Mouse (Mus musculus): Measurements from ENCODE around the gene Prdm16. TPM values are rescaled to one million over a fixed set of nuclear protein-coding genes. Genes with fewer than 3 reads are reported as not detected.

The Prdm16 gene
- polyA plus RNA-seq, 1 experiment, result 6.0 TPM

- Histone ChIP-seq H3K4me3 (replicated peaks; ENCODE audit: insufficient read depth, low read depth, low read length) (no peak overlapping the region), H3K4me1 (ENCODE audit: control insufficient read depth, insufficient read depth, low read length) (no peaks in the 10 kb centered on the region), H3K27me3 (ENCODE audit: control insufficient read depth, insufficient read depth, low read length) (no peaks in the 10 kb centered on the region), H3K27ac (ENCODE audit: insufficient read depth, low read length) (no peak overlapping the region)
- no peak for TF ChIP-seq CTCF (IDR thresholded peaks at IDR 0.05; ENCODE audit: borderline replicate concordance, insufficient read depth, low read depth, low read length)
- no peak for TF ChIP-seq POLR2A (IDR thresholded peaks at IDR 0.05; ENCODE audit: borderline replicate concordance, insufficient read depth, low read length)
- WGBS, result 61% methylated on average over 8 of the region's 8 CpGs
- DNase-seq, result no peak
These were observed 251.5 kb downstream of the Prdm16 start for GRCm38 (mm10) chr4:154385208-154385607.

- H3K4me3 ChIP-seq (replicated peaks; ENCODE audit: insufficient read depth, low read depth, low read length), result no peak overlapping the region
- H3K27me3 ChIP-seq (ENCODE audit: control insufficient read depth, insufficient read depth, low read length), result no peaks in the 10 kb centered on the region
- H3K27ac ChIP-seq (ENCODE audit: insufficient read depth, low read length), result no peak overlapping the region
- WGBS, result 91% methylated on average over 2 of the region's 2 CpGs
- DNase-seq, result no peak
- no peaks in the 10 kb centered on the region for H3K4me1 ChIP-seq (ENCODE audit: control insufficient read depth, insufficient read depth, low read length)
- no peak for TF ChIP-seq POLR2A (IDR thresholded peaks at IDR 0.05; ENCODE audit: borderline replicate concordance, insufficient read depth, low read length)
- TF ChIP-seq CTCF (IDR thresholded peaks at IDR 0.05; ENCODE audit: borderline replicate concordance, insufficient read depth, low read depth, low read length), result no peak
These were observed 257.8 kb downstream of the Prdm16 start for GRCm38 (mm10) chr4:154378876-154379275.

- H3K27me3 ChIP-seq (ENCODE audit: control insufficient read depth, insufficient read depth, low read length), result no peaks in the 10 kb centered on the region
- no peak for DNase-seq
- no peaks in the 10 kb centered on the region for H3K4me1 ChIP-seq (ENCODE audit: control insufficient read depth, insufficient read depth, low read length)
- TF ChIP-seq POLR2A (IDR thresholded peaks at IDR 0.05; ENCODE audit: borderline replicate concordance, insufficient read depth, low read length) (no peak), CTCF (IDR thresholded peaks at IDR 0.05; ENCODE audit: borderline replicate concordance, insufficient read depth, low read depth, low read length) (no peak)
- H3K4me3 ChIP-seq (replicated peaks; ENCODE audit: insufficient read depth, low read depth, low read length), result no peak overlapping the region
- no peak overlapping the region for H3K27ac ChIP-seq (ENCODE audit: insufficient read depth, low read length)
- WGBS, result 90% methylated on average over 10 of the region's 10 CpGs
These were observed 260.6 kb downstream of the Prdm16 start for GRCm38 (mm10) chr4:154375939-154376625.

- DNase-seq, result no peak
- Histone ChIP-seq H3K27me3 (ENCODE audit: control insufficient read depth, insufficient read depth, low read length) (no peaks in the 10 kb centered on the region), H3K4me3 (replicated peaks; ENCODE audit: insufficient read depth, low read depth, low read length) (no peak overlapping the region), H3K4me1 (ENCODE audit: control insufficient read depth, insufficient read depth, low read length) (no peaks in the 10 kb centered on the region), H3K27ac (ENCODE audit: insufficient read depth, low read length) (no peak overlapping the region)
- TF ChIP-seq CTCF (IDR thresholded peaks at IDR 0.05; ENCODE audit: borderline replicate concordance, insufficient read depth, low read depth, low read length) (no peak), POLR2A (IDR thresholded peaks at IDR 0.05; ENCODE audit: borderline replicate concordance, insufficient read depth, low read length) (no peak)
- WGBS, result 65% methylated on average over 13 of the region's 13 CpGs
These were observed 265.0 kb downstream of the Prdm16 start for GRCm38 (mm10) chr4:154371542-154372247.

- Histone ChIP-seq H3K27ac (ENCODE audit: insufficient read depth, low read length) (no peak overlapping the region), H3K27me3 (ENCODE audit: control insufficient read depth, insufficient read depth, low read length) (no peaks in the 10 kb centered on the region), H3K4me3 (replicated peaks; ENCODE audit: insufficient read depth, low read depth, low read length) (no peak overlapping the region), H3K4me1 (ENCODE audit: control insufficient read depth, insufficient read depth, low read length) (no peaks in the 10 kb centered on the region)
- TF ChIP-seq CTCF (IDR thresholded peaks at IDR 0.05; ENCODE audit: borderline replicate concordance, insufficient read depth, low read depth, low read length) (no peak), POLR2A (IDR thresholded peaks at IDR 0.05; ENCODE audit: borderline replicate concordance, insufficient read depth, low read length) (no peak)
- WGBS, result 78% methylated on average over 8 of the region's 8 CpGs
- DNase-seq, result no peak
These were observed 265.8 kb downstream of the Prdm16 start for GRCm38 (mm10) chr4:154370841-154371240.

- Histone ChIP-seq H3K27me3 (ENCODE audit: control insufficient read depth, insufficient read depth, low read length) (no peaks in the 10 kb centered on the region), H3K27ac (ENCODE audit: insufficient read depth, low read length) (no peak overlapping the region), H3K4me1 (ENCODE audit: control insufficient read depth, insufficient read depth, low read length) (no peaks in the 10 kb centered on the region), H3K4me3 (replicated peaks; ENCODE audit: insufficient read depth, low read depth, low read length) (no peak overlapping the region)
- TF ChIP-seq CTCF (IDR thresholded peaks at IDR 0.05; ENCODE audit: borderline replicate concordance, insufficient read depth, low read depth, low read length) (no peak), POLR2A (IDR thresholded peaks at IDR 0.05; ENCODE audit: borderline replicate concordance, insufficient read depth, low read length) (no peak)
- no peak for DNase-seq
- 79% methylated on average over 5 of the region's 5 CpGs for WGBS
These were observed 267.6 kb downstream of the Prdm16 start for GRCm38 (mm10) chr4:154369089-154369488.

GRCm38 (mm10) chr4:154366836-154367235 is 269.8 kb downstream of the Prdm16 start:
- no peak for DNase-seq
- Histone ChIP-seq H3K4me1 (ENCODE audit: control insufficient read depth, insufficient read depth, low read length) (no peaks in the 10 kb centered on the region), H3K4me3 (replicated peaks; ENCODE audit: insufficient read depth, low read depth, low read length) (no peak overlapping the region), H3K27ac (ENCODE audit: insufficient read depth, low read length) (no peak overlapping the region), H3K27me3 (ENCODE audit: control insufficient read depth, insufficient read depth, low read length) (no peaks in the 10 kb centered on the region)
- WGBS, result 84% methylated on average over 6 of the region's 6 CpGs
- TF ChIP-seq POLR2A (IDR thresholded peaks at IDR 0.05; ENCODE audit: borderline replicate concordance, insufficient read depth, low read length), result no peak
- no peak for TF ChIP-seq CTCF (IDR thresholded peaks at IDR 0.05; ENCODE audit: borderline replicate concordance, insufficient read depth, low read depth, low read length)

GRCm38 (mm10) chr4:154364752-154365151 is 271.9 kb downstream of the Prdm16 start:
- DNase-seq, result no peak
- no peak overlapping the region for H3K4me3 ChIP-seq (replicated peaks; ENCODE audit: insufficient read depth, low read depth, low read length)
- H3K27me3 ChIP-seq (ENCODE audit: control insufficient read depth, insufficient read depth, low read length), result no peaks in the 10 kb centered on the region
- TF ChIP-seq POLR2A (IDR thresholded peaks at IDR 0.05; ENCODE audit: borderline replicate concordance, insufficient read depth, low read length) (no peak), CTCF (IDR thresholded peaks at IDR 0.05; ENCODE audit: borderline replicate concordance, insufficient read depth, low read depth, low read length) (no peak)
- no peak overlapping the region for H3K27ac ChIP-seq (ENCODE audit: insufficient read depth, low read length)
- no peaks in the 10 kb centered on the region for H3K4me1 ChIP-seq (ENCODE audit: control insufficient read depth, insufficient read depth, low read length)
- WGBS, result 83% methylated on average over 2 of the region's 2 CpGs

Data from cerebellum, adult 2 months (tissue).